11 mouse cellular contexts compared by ENCODE assay signal in the genomic region with DNA sequence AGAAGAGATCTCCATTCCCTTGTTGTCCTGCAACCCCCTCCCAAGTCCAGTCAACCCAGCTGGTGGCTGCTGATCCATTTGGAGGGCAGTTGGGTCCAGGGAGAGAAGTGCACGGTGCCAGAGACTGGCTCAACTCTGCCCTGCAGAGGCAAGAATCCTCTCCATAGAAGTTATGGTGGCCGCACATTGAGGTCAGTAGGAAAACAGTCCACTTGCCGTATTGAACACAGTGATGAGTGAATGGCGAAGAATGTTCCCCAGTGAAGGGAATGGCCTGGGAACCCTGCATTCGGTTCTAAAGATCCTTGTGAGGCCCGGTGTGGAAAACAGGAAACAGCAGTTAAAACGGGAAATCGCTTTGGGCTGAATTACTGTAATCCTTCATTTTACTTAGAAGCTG. TPM values are rescaled to one million over a fixed set of nuclear protein-coding genes. Genes with fewer than 3 reads are reported as not detected.
DNase-seq lines count a peak whose midpoint lies in the region; ATAC-seq and TF ChIP-seq lines count a peak whose summit lies in the region.
"Had no signal": no experiment of that assay in that cellular context is flagged by ENCODE, and none has a peak within 500 bp of the region (broad histone marks: within the 10 kb centered on the region; RNA-seq: fewer than 3 reads in every experiment).

No protein-coding gene starts in this region.

- peak overlapping the region; percentile 42 for H3K27ac ChIP-seq in heart, embryonic 12.5 days (ENCODE audit: poor library complexity, severe bottlenecking)
- H3K27ac ChIP-seq in lung, postnatal 0 days (ENCODE audit: low read length): 0 out of 2 replicates have a peak overlapping the region, but pooled peaks have one; percentile 10
- peak overlapping the region; percentile 4; the same call in 1 of the 2 replicates for H3K27ac ChIP-seq in embryonic facial prominence, embryonic 14.5 days (replicated peaks; ENCODE audit: low read depth, low read length)
- H3K27ac ChIP-seq in stomach, embryonic 15.5 days: peak overlapping the region; percentile 46; the same call in 1 of the 2 replicates
- H3K27ac ChIP-seq: hindbrain, embryonic 15.5 days had no signal

- WGBS in heart, embryonic 12.5 days: 46% methylated on average over 8 of the region's 8 CpGs
- WGBS in lung, postnatal 0 days: 58% methylated on average over 8 of the region's 8 CpGs
- 35% methylated on average over 8 of the region's 8 CpGs for WGBS in embryonic facial prominence, embryonic 14.5 days
- 56% methylated on average over 8 of the region's 8 CpGs for WGBS in stomach, embryonic 15.5 days

- peak overlapping the region; percentile 55 for H3K4me2 ChIP-seq in heart, embryonic 12.5 days
- H3K4me2 ChIP-seq in lung, postnatal 0 days (replicated peaks; ENCODE audit: low read depth, low read length): no peak overlapping the region
- no peak overlapping the region for H3K4me2 ChIP-seq in embryonic facial prominence, embryonic 14.5 days (ENCODE audit: low read depth, low read length)
- H3K4me2 ChIP-seq in stomach, embryonic 15.5 days: no peak overlapping the region
- H3K4me2 ChIP-seq: hindbrain, embryonic 15.5 days had no signal

- H3K9me3 ChIP-seq in heart, embryonic 12.5 days (replicated peaks): no peaks in the 10 kb centered on the region
- no peaks in the 10 kb centered on the region for H3K9me3 ChIP-seq in lung, postnatal 0 days (ENCODE audit: low read length)
- no peaks in the 10 kb centered on the region for H3K9me3 ChIP-seq in embryonic facial prominence, embryonic 14.5 days (ENCODE audit: control insufficient read depth, low read length)
- no peaks in the 10 kb centered on the region for H3K9me3 ChIP-seq in stomach, embryonic 15.5 days
- H3K9me3 ChIP-seq: hindbrain, embryonic 15.5 days had no signal

- no peak for DNase-seq in heart, adult 18-20 months
- DNase-seq in lung, postnatal 0 days (ENCODE audit: low spot score): no peak
- DNase-seq in lung, postnatal 25 days (ENCODE audit: low spot score): no peak
- DNase-seq in embryonic facial prominence, embryonic 14.5 days (ENCODE audit: low spot score): no peak
- no peak for DNase-seq in urinary bladder, postnatal 14 days (ENCODE audit: low spot score)
- DNase-seq: midbrain, embryonic 14.5 days; thymus, postnatal 36 days had no signal

- TF ChIP-seq EP300 in lung, postnatal 0 days (IDR thresholded peaks at IDR 0.05): no peak

- H3K4me1 ChIP-seq in heart, embryonic 12.5 days (replicated peaks): peaks cover 47% of the 10 kb centered on the region
- H3K4me1 ChIP-seq in lung, postnatal 0 days (ENCODE audit: insufficient read depth, low read depth, low read length): peaks cover 32% of the 10 kb centered on the region
- H3K4me1 ChIP-seq in embryonic facial prominence, embryonic 14.5 days (ENCODE audit: control insufficient read depth, insufficient read depth, low read length): peaks cover 33% of the 10 kb centered on the region
- H3K4me1 ChIP-seq in stomach, embryonic 15.5 days: peaks cover 19% of the 10 kb centered on the region

- peak overlapping the region; percentile 43; the same call in 1 of the 2 replicates for H3K9ac ChIP-seq in heart, embryonic 12.5 days
- no peak overlapping the region for H3K9ac ChIP-seq in lung, postnatal 0 days (replicated peaks; ENCODE audit: low read depth)
- H3K9ac ChIP-seq in embryonic facial prominence, embryonic 14.5 days (ENCODE audit: low read depth, low read length): no peak overlapping the region
- no peak overlapping the region for H3K9ac ChIP-seq in stomach, embryonic 15.5 days
- H3K9ac ChIP-seq: hindbrain, embryonic 15.5 days had no signal

- no peak overlapping the region for H3K4me3 ChIP-seq in heart, embryonic 12.5 days
- no peak overlapping the region for H3K4me3 ChIP-seq in lung, postnatal 0 days (ENCODE audit: low read depth, low read length)
- no peak overlapping the region for H3K4me3 ChIP-seq in embryonic facial prominence, embryonic 14.5 days (ENCODE audit: low read depth, low read length)
- H3K4me3 ChIP-seq in stomach, embryonic 15.5 days (replicated peaks): no peak overlapping the region
- H3K4me3 ChIP-seq: hindbrain, embryonic 15.5 days had no signal

- H3K36me3 ChIP-seq in heart, embryonic 12.5 days: no peaks in the 10 kb centered on the region
- no peaks in the 10 kb centered on the region for H3K36me3 ChIP-seq in lung, postnatal 0 days (ENCODE audit: insufficient read depth, low read length)
- no peaks in the 10 kb centered on the region for H3K36me3 ChIP-seq in embryonic facial prominence, embryonic 14.5 days (ENCODE audit: control insufficient read depth, insufficient read depth, low read length)
- H3K36me3 ChIP-seq in stomach, embryonic 15.5 days: no peaks in the 10 kb centered on the region
- H3K36me3 ChIP-seq: hindbrain, embryonic 15.5 days had no signal

- ATAC-seq in heart, embryonic 12.5 days (ENCODE audit: insufficient number of reproducible peaks, low FRiP score): no peak
- no peak for ATAC-seq in lung, postnatal 0 days
- ATAC-seq in embryonic facial prominence, embryonic 14.5 days (ENCODE audit: low read depth): no peak
- no peak for ATAC-seq in stomach, embryonic 15.5 days (ENCODE audit: insufficient read depth, low FRiP score, low read depth)
- ATAC-seq: forebrain, embryonic 16.5 days had no signal

- TF ChIP-seq CTCF in lung, postnatal 0 days (IDR thresholded peaks at IDR 0.05): no peak

- H3K27me3 ChIP-seq in heart, embryonic 12.5 days (replicated peaks): no peaks in the 10 kb centered on the region
- H3K27me3 ChIP-seq in lung, postnatal 0 days (replicated peaks; ENCODE audit: insufficient read depth, low read length): no peaks in the 10 kb centered on the region
- no peaks in the 10 kb centered on the region for H3K27me3 ChIP-seq in embryonic facial prominence, embryonic 14.5 days (replicated peaks; ENCODE audit: control insufficient read depth, insufficient read depth, low read length)
- no peaks in the 10 kb centered on the region for H3K27me3 ChIP-seq in stomach, embryonic 15.5 days (replicated peaks)
- H3K27me3 ChIP-seq: hindbrain, embryonic 15.5 days had no signal

RNA-seq across cellular contexts. Expression of a gene that starts 56.0 kb away (rescaled TPM):
- 15.2 and 16.2 TPM in 2 replicates for polyA plus RNA-seq in heart, embryonic 12.5 days (2016; fragmentation: Nextera tagmentation; extraction: Ambion mirVana)
- total RNA-seq in heart, adult 18-20 months (2021): 10 to 100 TPM in 1 of 2 experiments, 1 to 10 TPM in 1; 9.7 to 11.2 TPM
- polyA plus RNA-seq in lung, postnatal 0 days (2015; fragmentation: Nextera tagmentation; extraction: Ambion mirVana): 36.0 and 43.0 TPM in 2 replicates
- 19.3 and 22.4 TPM in 2 replicates for polyA plus RNA-seq in embryonic facial prominence, embryonic 14.5 days (2014; fragmentation: Nextera tagmentation; extraction: Ambion mirVana)
- polyA plus RNA-seq in stomach, embryonic 15.5 days (2015; fragmentation: Nextera tagmentation; extraction: Ambion mirVana): 24.2 and 28.2 TPM in 2 replicates
